Mouse (Mus musculus) layer of hippocampus, adult 2 months (tissue): Measurements from ENCODE around the gene Spata4. TPM values are rescaled to one million over a fixed set of nuclear protein-coding genes. Genes with fewer than 3 reads are reported as not detected.
"Not testable (repeated sequence)": the region's sequence is repeated elsewhere in the genome, so short reads cannot be mapped to it uniquely, and the experiment has no call there.

Experiments used
- DNase-seq, 2 experiments: peaks; one replicate each; pipeline ENCODE4 v3.0.0; 2022; ENCODE audit warnings: low spot score in 2 of 2
- H3K27ac ChIP-seq: fragments of 200-600 bp; 2 replicates; pipeline ENCODE4 v1.8.1; 2022
- H3K4me3 ChIP-seq: fragments of 200-600 bp; 2 replicates; pipeline ENCODE4 v1.8.1; 2022; ENCODE audit warnings: mild to moderate bottlenecking
- CTCF ChIP-seq: fragments of 200-600 bp; conservative IDR thresholded peaks from 2 replicates; pipeline ENCODE4 v1.8.1; 2022; ENCODE audit warnings: antibody characterized with exemption, mild to moderate bottlenecking, moderate library complexity
- total RNA-seq, 2 experiments: library from RNA; stranded (reverse); gene quantifications; 2 replicates each; pipeline ENCODE4 v1.2.3; 2021

Spata4 gene
- total RNA-seq, 2 experiments from 2014 or later, result 0.46 TPM; not detected in 1

DNA sequence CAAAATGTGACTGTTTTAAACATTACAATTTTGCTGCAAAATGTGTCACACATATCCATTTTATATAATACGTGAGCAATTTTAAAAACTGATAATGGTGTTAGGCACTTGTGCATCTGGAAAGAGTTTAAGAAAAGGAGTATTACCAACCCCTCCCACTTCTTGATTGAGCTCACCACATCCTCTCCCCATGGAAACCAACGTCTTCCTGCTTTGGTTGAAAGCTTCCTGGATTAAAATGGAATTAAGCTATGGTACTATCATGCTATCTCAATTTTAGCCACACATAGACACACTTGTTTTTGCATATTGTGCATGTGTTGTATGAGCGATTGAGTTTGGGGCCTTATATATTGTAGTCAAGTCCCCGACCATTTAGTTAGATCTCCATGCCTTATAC lies 2.9 kb downstream of the Spata4 start:
- Histone ChIP-seq H3K4me3 (no peak overlapping the region), H3K27ac (no peak overlapping the region)
- no peak for DNase-seq
- no peak for TF ChIP-seq CTCF

DNA sequence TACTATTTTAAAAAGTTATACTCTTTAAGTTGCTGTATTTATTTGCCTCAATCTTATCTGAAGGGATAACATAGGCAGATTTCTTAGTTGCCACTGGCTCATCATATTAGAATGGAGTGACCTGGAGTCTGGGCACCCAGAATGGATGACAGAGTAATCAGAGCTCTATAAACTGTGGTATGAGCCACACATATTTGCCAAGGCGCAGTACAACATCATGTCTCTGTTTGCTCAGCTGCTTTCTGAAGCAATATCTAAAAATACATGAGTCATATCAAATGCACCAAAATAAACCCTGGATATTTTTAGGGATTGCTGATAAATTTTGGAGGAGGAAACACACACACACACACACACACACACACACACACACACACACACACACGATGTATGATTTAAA lies 8.8 kb downstream of the Spata4 start:
- no peak overlapping the region for H3K4me3 ChIP-seq
- DNase-seq, result no peak
- no peak for TF ChIP-seq CTCF
- H3K27ac ChIP-seq, result no peak overlapping the region

DNA sequence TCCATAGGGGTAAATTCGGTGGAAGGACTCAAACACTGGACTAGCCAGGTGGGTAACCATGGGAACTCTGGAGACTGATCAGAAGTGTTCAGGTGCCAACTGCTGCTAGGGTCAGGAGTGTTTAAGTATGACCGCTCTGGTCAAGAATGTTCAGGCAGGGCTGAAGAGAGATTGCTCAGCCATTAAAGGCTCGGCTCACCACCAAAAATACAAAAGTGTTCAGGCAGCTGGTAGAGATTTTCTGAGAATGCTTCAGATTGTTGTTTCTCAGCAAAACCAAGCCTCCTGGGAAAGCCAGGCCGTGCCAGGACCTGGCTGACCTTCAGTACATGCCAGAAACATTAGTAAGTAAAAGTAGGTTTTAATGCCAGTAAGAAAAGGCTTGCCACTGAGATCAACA lies 9.7 kb downstream of the Spata4 start:
- no peak overlapping the region for H3K4me3 ChIP-seq
- TF ChIP-seq CTCF, result no peak
- no peak for DNase-seq
- H3K27ac ChIP-seq, result peak overlapping the region; percentile 2; the same call in 1 of the 2 replicates

DNA sequence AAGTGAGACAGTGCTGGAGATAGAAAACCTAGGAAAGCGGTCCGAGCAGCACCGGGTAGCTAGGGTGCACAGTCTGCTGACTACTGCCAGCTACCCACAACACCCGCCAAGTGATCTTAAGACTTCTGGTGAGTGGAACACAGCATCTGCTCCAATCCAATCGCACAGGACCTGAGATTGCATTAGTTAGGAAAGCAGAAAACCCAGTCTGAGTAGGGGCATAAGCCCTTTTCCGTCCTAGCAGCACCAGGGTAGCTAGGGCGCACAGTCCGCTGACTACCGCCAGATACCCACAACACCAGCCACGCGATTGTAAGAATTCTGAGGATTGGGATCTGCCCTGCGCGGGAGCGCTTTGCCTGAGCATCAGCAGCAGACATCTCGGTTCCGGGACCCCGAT lies 16.1 kb downstream of the Spata4 start:
- H3K27ac ChIP-seq, DNase-seq, H3K4me3 ChIP-seq: not testable (repeated sequence)

DNA sequence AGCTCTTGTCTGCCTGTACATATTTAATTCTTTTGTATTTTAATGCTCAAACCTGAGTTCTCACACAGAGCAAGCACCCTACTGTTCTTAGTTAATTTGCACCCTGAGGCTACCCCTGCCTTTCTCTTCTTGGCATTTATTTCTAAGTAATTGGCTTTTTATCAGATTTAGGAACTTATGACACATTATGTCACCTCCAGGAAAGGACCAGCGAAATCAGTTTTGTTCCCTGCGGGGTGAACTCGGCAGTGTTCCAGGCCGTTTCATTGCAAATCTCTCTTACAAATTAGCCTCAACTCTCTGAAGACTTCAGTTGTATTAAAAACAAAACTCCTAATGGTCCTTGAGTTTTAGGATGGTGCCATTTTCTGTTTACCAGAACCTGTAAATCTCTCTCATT lies 38.1 kb downstream of the Spata4 start:
- DNase-seq, result no peak

More for the DNA sequence above, 38.1 kb downstream of the Spata4 start:
- Histone ChIP-seq H3K4me3 (no peak overlapping the region), H3K27ac (no peak overlapping the region)
- no peak for TF ChIP-seq CTCF

Other genes starting within 250 kb of the Spata4 start
- 1 to 10 TPM; 1.5 to 1.7 TPM for gene Asb5, start 71.2 kb upstream of the Spata4 start, total RNA-seq
- gene Spcs3, start 70.8 kb upstream of the Spata4 start, total RNA-seq, result 10 to 100 TPM; 44.9 to 47.1 TPM